Mouse (Mus musculus) skeletal muscle tissue, adult 2 months (tissue): ENCODE data around the gene Slc4a5.
"Not testable (repeated sequence)": the region's sequence is repeated elsewhere in the genome, so short reads cannot be mapped to it uniquely, and the experiment has no call there.

Experiments used
- DNase-seq: peaks from one replicate; pipeline ENCODE4 v3.0.0-alpha.2; 2012; ENCODE audit warnings: low read depth, low spot score

Gene Slc4a5

GRCm38 (mm10) chr6:83309017-83309416 lies 89.4 kb downstream of the Slc4a5 start:
- DNase-seq: no peak

- no peak for DNase-seq
Observed at GRCm38 (mm10) chr6:83311206-83311605, 91.6 kb downstream of the Slc4a5 start.

- no peak for DNase-seq
Observed at GRCm38 (mm10) chr6:83312021-83312420, 92.4 kb downstream of the Slc4a5 start.

GRCm38 (mm10) chr6:83312514-83312913 lies 92.9 kb downstream of the Slc4a5 start:
- no peak for DNase-seq

GRCm38 (mm10) chr6:83315293-83315692 lies 95.7 kb downstream of the Slc4a5 start:
- no peak for DNase-seq

GRCm38 (mm10) chr6:83316022-83316421 lies 96.4 kb downstream of the Slc4a5 start:
- DNase-seq: no peak

- DNase-seq: peak; percentile 87
Observed at GRCm38 (mm10) chr6:83317108-83317741, 97.6 kb downstream of the Slc4a5 start.

GRCm38 (mm10) chr6:83321927-83322326 lies 102.3 kb downstream of the Slc4a5 start:
- no peak for DNase-seq

- no peak for DNase-seq
Observed at GRCm38 (mm10) chr6:83322794-83323193, 103.2 kb downstream of the Slc4a5 start.

GRCm38 (mm10) chr6:83323652-83324419 lies 104.2 kb downstream of the Slc4a5 start:
- no peak for DNase-seq

GRCm38 (mm10) chr6:83325525-83326393 lies 106.1 kb downstream of the Slc4a5 start, which contains the start of the genes Mthfd2 and Mob1a:
TSS of gene Mthfd2 (minus strand) at chr6:83325908.
TSS of gene Mob1a (plus strand) at chr6:83326016.
- peak; percentile 96 for DNase-seq

GRCm38 (mm10) chr6:83326394-83326736 lies 106.7 kb downstream of the Slc4a5 start:
- no peak for DNase-seq

- no peak for DNase-seq
Observed at GRCm38 (mm10) chr6:83326761-83327160, 107.1 kb downstream of the Slc4a5 start.

GRCm38 (mm10) chr6:83327591-83328190 lies 108.1 kb downstream of the Slc4a5 start:
- DNase-seq: no peak

GRCm38 (mm10) chr6:83341387-83341786 lies 121.8 kb downstream of the Slc4a5 start:
- DNase-seq: no peak

- DNase-seq: no peak
Observed at GRCm38 (mm10) chr6:83342957-83343356, 123.3 kb downstream of the Slc4a5 start.

GRCm38 (mm10) chr6:83345285-83345684 lies 125.7 kb downstream of the Slc4a5 start:
- not testable (repeated sequence) for DNase-seq

GRCm38 (mm10) chr6:83347916-83348315 lies 128.3 kb downstream of the Slc4a5 start:
- DNase-seq: no peak

- no peak for DNase-seq
Observed at GRCm38 (mm10) chr6:83348873-83349272, 129.2 kb downstream of the Slc4a5 start, which contains the start of gene Bola3. TSS of gene Bola3 (plus strand) at chr6:83349147.

GRCm38 (mm10) chr6:83349274-83349958 lies 129.8 kb downstream of the Slc4a5 start:
- peak; percentile 62 for DNase-seq

- DNase-seq: no peak
Observed at GRCm38 (mm10) chr6:83350172-83350571, 130.5 kb downstream of the Slc4a5 start.
